Comparison of ENCODE assay signal across 8 mouse cellular contexts in genomic region chr1:73640726-73641451, GRCm38 (mm10).
DNase-seq lines count a peak whose midpoint lies in the region; ATAC-seq and TF ChIP-seq lines count a peak whose summit lies in the region.
"Had no signal": no experiment of that assay in that cellular context is flagged by ENCODE, and none has a peak within 500 bp of the region (broad histone marks: within the 10 kb centered on the region; RNA-seq: fewer than 3 reads in every experiment).

No protein-coding gene starts in this region.

- peaks cover 23% of the 10 kb centered on the region for H3K4me1 ChIP-seq in kidney, embryonic 16.5 days (ENCODE audit: insufficient read depth, low read length)
- 0 out of 2 replicates have a peak, but pooled peaks cover 2% of the 10 kb centered on the region for H3K4me1 ChIP-seq in kidney, adult 2 months (ENCODE audit: control insufficient read depth, insufficient read depth, low read length)
- peaks cover 30% of the 10 kb centered on the region for H3K4me1 ChIP-seq in embryonic facial prominence, embryonic 10.5 days
- peaks cover 4% of the 10 kb centered on the region; the same call in 1 of the 2 replicates for H3K4me1 ChIP-seq in forebrain, embryonic 16.5 days (replicated peaks; ENCODE audit: control insufficient read depth, insufficient read depth, low read length)
- H3K4me1 ChIP-seq in midbrain, embryonic 14.5 days (ENCODE audit: control insufficient read depth, insufficient read depth, low read length): peaks cover 21% of the 10 kb centered on the region; the same call in 1 of the 2 replicates
- H3K4me1 ChIP-seq: megakaryocyte, embryonic 14.5 days had no signal

- peak overlapping the region; percentile 70 for H3K27ac ChIP-seq in kidney, embryonic 16.5 days (ENCODE audit: low read length)
- no peak overlapping the region for H3K27ac ChIP-seq in kidney, adult 2 months (ENCODE audit: insufficient read depth, low read depth, low read length)
- H3K27ac ChIP-seq in embryonic facial prominence, embryonic 10.5 days (replicated peaks): peak overlapping the region; percentile 73
- H3K27ac ChIP-seq in forebrain, embryonic 16.5 days (ENCODE audit: low read length): 0 out of 2 replicates have a peak overlapping the region, but pooled peaks have one; percentile 1
- no peak overlapping the region for H3K27ac ChIP-seq in midbrain, embryonic 14.5 days (replicated peaks; ENCODE audit: low read depth, low read length)

- peak overlapping the region; percentile 39; the same call in 1 of the 2 replicates for H3K9ac ChIP-seq in kidney, embryonic 16.5 days (replicated peaks; ENCODE audit: low read length)
- no peak overlapping the region for H3K9ac ChIP-seq in forebrain, embryonic 16.5 days (replicated peaks; ENCODE audit: low read depth, low read length)
- H3K9ac ChIP-seq in midbrain, embryonic 14.5 days (replicated peaks; ENCODE audit: low read length): no peak overlapping the region

- no peaks in the 10 kb centered on the region for H3K36me3 ChIP-seq in kidney, embryonic 16.5 days (ENCODE audit: insufficient read depth, low read length)
- H3K36me3 ChIP-seq in kidney, adult 2 months (ENCODE audit: control insufficient read depth, insufficient read depth, low read length): no peaks in the 10 kb centered on the region
- no peaks in the 10 kb centered on the region for H3K36me3 ChIP-seq in embryonic facial prominence, embryonic 10.5 days (replicated peaks)
- no peaks in the 10 kb centered on the region for H3K36me3 ChIP-seq in forebrain, embryonic 16.5 days (ENCODE audit: control insufficient read depth, insufficient read depth)
- H3K36me3 ChIP-seq in midbrain, embryonic 14.5 days (ENCODE audit: control insufficient read depth, insufficient read depth, low read length): no peaks in the 10 kb centered on the region

- DNase-seq in kidney, adult 2 months: no peak
- peak; percentile 17 for DNase-seq in embryonic facial prominence, embryonic 10.5 days (ENCODE audit: low spot score)
- DNase-seq in midbrain, embryonic 14.5 days: peak; percentile 72
- no peak for DNase-seq in layer of hippocampus, adult 8-10 months (ENCODE audit: low spot score in 2 of 2)

- H3K4me2 ChIP-seq in kidney, embryonic 16.5 days (replicated peaks; ENCODE audit: low read depth, low read length): peak overlapping the region; percentile 11
- no peak overlapping the region for H3K4me2 ChIP-seq in forebrain, embryonic 16.5 days (ENCODE audit: low read length)
- H3K4me2 ChIP-seq in midbrain, embryonic 14.5 days (ENCODE audit: low read length): 0 out of 2 replicates have a peak overlapping the region, but pooled peaks have one; percentile 18

- TF ChIP-seq POLR2A in kidney, adult 2 months (IDR thresholded peaks at IDR 0.05; ENCODE audit: low read depth, low read length): no peak

- no peak for TF ChIP-seq CTCF in kidney, adult 2 months (conservative IDR thresholded peaks at IDR 0.05; ENCODE audit: insufficient read depth, insufficient read length, low read depth, low read length)

- H3K27me3 ChIP-seq in kidney, embryonic 16.5 days (ENCODE audit: insufficient read depth, low read length): no peaks in the 10 kb centered on the region
- no peaks in the 10 kb centered on the region for H3K27me3 ChIP-seq in kidney, adult 2 months (replicated peaks; ENCODE audit: control insufficient read depth, insufficient read depth, low read length)
- no peaks in the 10 kb centered on the region for H3K27me3 ChIP-seq in embryonic facial prominence, embryonic 10.5 days (replicated peaks; ENCODE audit: low read depth, poor library complexity, severe bottlenecking)
- H3K27me3 ChIP-seq in forebrain, embryonic 16.5 days (replicated peaks; ENCODE audit: control insufficient read depth, insufficient read depth, low read length): no peaks in the 10 kb centered on the region
- no peaks in the 10 kb centered on the region for H3K27me3 ChIP-seq in midbrain, embryonic 14.5 days (ENCODE audit: control insufficient read depth, insufficient read depth, low read length)
- H3K27me3 ChIP-seq: megakaryocyte, embryonic 14.5 days had no signal

- WGBS in kidney, embryonic 16.5 days: 22% methylated on average over 12 of the region's 12 CpGs
- 55% methylated on average over 12 of the region's 12 CpGs for WGBS in kidney, adult 2 months
- 60% methylated on average over 12 of the region's 12 CpGs for WGBS in embryonic facial prominence, embryonic 10.5 days
- WGBS in forebrain, embryonic 16.5 days: 6% methylated on average over 12 of the region's 12 CpGs
- 7% methylated on average over 12 of the region's 12 CpGs for WGBS in midbrain, embryonic 14.5 days

- ATAC-seq in kidney, embryonic 16.5 days (ENCODE audit: low FRiP score, low TSS enrichment): peak; percentile 87
- ATAC-seq in forebrain, embryonic 16.5 days: peak; percentile 82
- ATAC-seq in midbrain, embryonic 14.5 days (ENCODE audit: low FRiP score, low TSS enrichment): peak; percentile 49; the same call in 1 of the 2 replicates
- ATAC-seq in CD4-positive, CD25-positive, alpha-beta regulatory T cell, adult 4 months: no peak

- no peak overlapping the region for H3K4me3 ChIP-seq in kidney, embryonic 16.5 days (ENCODE audit: low read length)
- H3K4me3 ChIP-seq in kidney, adult 2 months (ENCODE audit: insufficient read depth, low read depth, low read length): no peak overlapping the region
- no peak overlapping the region for H3K4me3 ChIP-seq in embryonic facial prominence, embryonic 10.5 days
- H3K4me3 ChIP-seq in forebrain, embryonic 16.5 days (replicated peaks; ENCODE audit: low read length): no peak overlapping the region
- no peak overlapping the region for H3K4me3 ChIP-seq in midbrain, embryonic 14.5 days (replicated peaks; ENCODE audit: low read depth, low read length)
- H3K4me3 ChIP-seq: megakaryocyte, embryonic 14.5 days had no signal

- H3K9me3 ChIP-seq in kidney, embryonic 16.5 days (ENCODE audit: low read length): no peaks in the 10 kb centered on the region
- H3K9me3 ChIP-seq in embryonic facial prominence, embryonic 10.5 days: no peaks in the 10 kb centered on the region
- H3K9me3 ChIP-seq in forebrain, embryonic 16.5 days (ENCODE audit: control insufficient read depth, low read length): no peaks in the 10 kb centered on the region; the same call in 1 of the 2 replicates
- H3K9me3 ChIP-seq in midbrain, embryonic 14.5 days (ENCODE audit: control insufficient read depth, low read length): no peaks in the 10 kb centered on the region

Comparison
In these comparisons a context has a peak if more than half of its experiments do, and no peak if none do; other contexts are left out.
1. H3K27ac ChIP-seq: peak in kidney, embryonic 16.5 days (single experiment), embryonic facial prominence, embryonic 10.5 days (single experiment) and forebrain, embryonic 16.5 days (single experiment); none in kidney, adult 2 months (single experiment) and midbrain, embryonic 14.5 days (single experiment).
2. DNase-seq: peak in embryonic facial prominence, embryonic 10.5 days (single experiment) and midbrain, embryonic 14.5 days (single experiment); none in kidney, adult 2 months (single experiment) and layer of hippocampus, adult 8-10 months (0 of 2).